Mouse (Mus musculus): Measurements from ENCODE around the gene Mdfi. TPM values are rescaled to one million over a fixed set of nuclear protein-coding genes. Genes with fewer than 3 reads are reported as not detected.
"Not testable (repeated sequence)": the region's sequence is repeated elsewhere in the genome, so short reads cannot be mapped to it uniquely, and the experiment has no call there.

Mdfi gene
- polyA plus RNA-seq, 1 experiment from 2014 or later, result 13.9 TPM

DNA sequence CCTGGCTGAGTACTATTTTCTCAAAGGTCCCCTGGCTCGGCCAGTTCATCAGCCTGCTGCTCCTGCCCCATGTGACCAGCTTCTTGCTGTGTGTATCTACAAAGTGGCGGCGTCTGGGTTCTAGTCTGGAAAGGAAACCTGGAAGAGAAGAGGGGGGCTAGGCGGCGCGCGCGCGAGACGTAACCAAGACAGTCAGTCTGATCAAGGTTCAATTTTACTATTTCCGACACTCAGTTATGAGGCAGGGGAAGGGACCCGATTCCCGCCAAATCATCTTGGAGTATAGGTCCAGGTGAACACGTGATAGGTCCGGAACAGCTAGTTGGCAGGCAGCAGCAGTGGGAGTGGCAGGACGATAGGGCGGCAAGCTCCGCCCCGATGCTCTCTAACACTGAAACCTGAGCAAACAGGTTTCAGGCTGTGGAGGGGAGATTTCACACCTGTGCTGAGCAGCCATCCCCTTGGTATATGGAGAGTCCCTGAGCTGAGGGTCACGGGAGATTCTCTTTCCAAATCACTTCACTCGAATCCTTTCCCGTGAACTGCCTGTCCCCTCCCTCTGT is 17.4 kb upstream of the Mdfi start:
- H3K4me1 ChIP-seq (ENCODE audit: insufficient read depth, low read length); H3K36me3 ChIP-seq (ENCODE audit: insufficient read depth, low read length); H3K27ac ChIP-seq (ENCODE audit: low read length); H3K27me3 ChIP-seq (ENCODE audit: insufficient read depth, low read length); H3K9me3 ChIP-seq (ENCODE audit: low read length): not testable (repeated sequence)
- H3K9ac ChIP-seq (replicated peaks; ENCODE audit: low read length), result peak overlapping the region; percentile 36; the same call in 1 of the 2 replicates
- peak; percentile 78 for ATAC-seq (ENCODE audit: low FRiP score, low TSS enrichment)
- WGBS, result 7% methylated on average over 22 of the region's 22 CpGs
- H3K4me2 ChIP-seq (replicated peaks; ENCODE audit: low read depth, low read length), result peak overlapping the region; percentile 42
- H3K4me3 ChIP-seq (ENCODE audit: low read length), result peak overlapping the region; percentile 24

DNA sequence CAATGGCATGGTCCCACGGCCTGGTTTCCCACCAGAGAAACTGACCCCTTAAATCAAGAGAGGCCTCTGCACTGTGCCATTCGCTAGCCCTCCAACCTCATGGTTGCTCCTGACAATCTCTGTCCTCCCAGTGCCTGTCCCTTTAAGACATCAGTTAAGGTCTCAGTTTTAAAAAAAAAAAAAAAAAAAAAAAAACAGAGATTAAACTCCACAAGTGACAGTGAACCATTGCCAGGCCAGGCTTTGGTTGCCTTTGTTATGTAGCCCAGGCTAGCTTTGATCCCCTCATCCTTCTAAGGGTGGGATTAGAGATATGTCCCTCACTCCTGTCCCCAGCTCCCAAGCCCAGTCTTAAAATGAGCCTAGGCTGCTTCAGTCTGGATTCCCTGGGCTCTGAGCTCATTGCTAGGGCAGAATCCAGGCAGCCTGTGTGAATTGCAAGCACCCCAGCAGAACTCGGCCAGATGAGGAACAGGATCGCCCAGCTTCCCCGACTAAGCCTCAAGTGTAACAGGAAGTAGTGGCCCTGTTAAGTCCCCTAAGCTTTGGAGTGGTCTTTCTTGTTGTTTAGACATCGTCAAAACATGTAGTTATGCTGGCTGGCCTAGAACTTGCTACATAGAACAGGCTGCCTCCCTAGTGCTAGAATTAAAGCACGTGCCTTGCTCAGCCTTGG is 16.3 kb upstream of the Mdfi start:
- Histone ChIP-seq H3K4me1 (ENCODE audit: insufficient read depth, low read length) (no peaks in the 10 kb centered on the region), H3K27me3 (ENCODE audit: insufficient read depth, low read length) (no peaks in the 10 kb centered on the region), H3K27ac (ENCODE audit: low read length) (no peak overlapping the region), H3K4me2 (replicated peaks; ENCODE audit: low read depth, low read length) (no peak overlapping the region), H3K36me3 (ENCODE audit: insufficient read depth, low read length) (no peaks in the 10 kb centered on the region), H3K4me3 (ENCODE audit: low read length) (no peak overlapping the region), H3K9ac (replicated peaks; ENCODE audit: low read length) (no peak overlapping the region), H3K9me3 (ENCODE audit: low read length) (peaks cover 3% of the 10 kb centered on the region; the same call in 1 of the 2 replicates)
- ATAC-seq (ENCODE audit: low FRiP score, low TSS enrichment), result no peak
- 80% methylated on average over 7 of the region's 7 CpGs for WGBS

DNA sequence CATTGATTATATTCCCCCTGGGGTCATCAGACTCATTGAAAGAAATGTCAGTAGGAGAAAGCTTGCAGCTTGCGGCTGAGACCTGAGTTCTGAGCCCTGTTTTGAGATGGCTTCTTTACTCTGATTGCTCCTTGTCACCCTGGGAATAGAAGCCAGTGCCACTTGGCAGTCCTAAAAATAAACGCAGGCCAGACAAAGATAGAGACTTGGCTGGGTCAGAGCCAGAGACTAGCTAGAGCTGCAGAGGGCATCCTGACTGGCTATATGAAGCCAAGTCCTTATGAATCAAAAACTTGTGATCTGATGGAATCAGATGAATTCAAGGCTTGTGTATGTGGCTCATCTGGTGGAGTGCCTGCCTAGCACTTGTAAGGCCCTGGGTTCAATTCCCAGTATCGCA is 15.5 kb upstream of the Mdfi start:
- H3K27me3 ChIP-seq (ENCODE audit: insufficient read depth, low read length), result no peaks in the 10 kb centered on the region
- no peak overlapping the region for H3K9ac ChIP-seq (replicated peaks; ENCODE audit: low read length)
- H3K4me1 ChIP-seq (ENCODE audit: insufficient read depth, low read length), result no peaks in the 10 kb centered on the region
- H3K9me3 ChIP-seq (ENCODE audit: low read length), result no peaks in the 10 kb centered on the region
- H3K4me2 ChIP-seq (replicated peaks; ENCODE audit: low read depth, low read length), result no peak overlapping the region
- WGBS, result 74% methylated on average over 3 of the region's 3 CpGs
- no peaks in the 10 kb centered on the region for H3K36me3 ChIP-seq (ENCODE audit: insufficient read depth, low read length)
- no peak for ATAC-seq (ENCODE audit: low FRiP score, low TSS enrichment)
- H3K27ac ChIP-seq (ENCODE audit: low read length), result no peak overlapping the region
- H3K4me3 ChIP-seq (ENCODE audit: low read length), result no peak overlapping the region

DNA sequence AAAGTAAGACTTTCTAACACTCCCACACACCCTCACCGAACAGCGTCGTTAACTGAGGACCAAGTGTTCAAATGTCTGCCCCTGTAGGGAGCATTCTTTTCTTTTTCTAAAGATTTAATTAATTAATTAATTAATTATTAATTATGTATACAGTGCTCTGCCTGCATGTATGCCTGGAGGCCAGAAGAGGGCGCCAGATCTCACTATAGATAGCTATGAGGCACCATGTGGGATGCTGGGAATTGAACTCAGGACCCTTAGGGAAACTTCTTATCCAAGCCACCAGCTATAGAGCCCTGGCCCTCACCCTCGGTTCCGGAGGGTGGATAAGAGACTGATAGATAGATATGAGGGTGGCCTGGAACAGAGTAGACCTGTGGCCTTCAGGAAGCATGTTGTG is 13.5 kb upstream of the Mdfi start:
- H3K4me1 ChIP-seq (ENCODE audit: insufficient read depth, low read length), result no peaks in the 10 kb centered on the region
- WGBS, result 65% methylated on average over 6 of the region's 6 CpGs
- no peak overlapping the region for H3K4me2 ChIP-seq (replicated peaks; ENCODE audit: low read depth, low read length)
- no peak for ATAC-seq (ENCODE audit: low FRiP score, low TSS enrichment)
- peaks cover 2% of the 10 kb centered on the region; the same call in 1 of the 2 replicates for H3K9me3 ChIP-seq (ENCODE audit: low read length)
- H3K27ac ChIP-seq (ENCODE audit: low read length), result no peak overlapping the region
- no peaks in the 10 kb centered on the region for H3K27me3 ChIP-seq (ENCODE audit: insufficient read depth, low read length)
- H3K4me3 ChIP-seq (ENCODE audit: low read length), result no peak overlapping the region
- no peak overlapping the region for H3K9ac ChIP-seq (replicated peaks; ENCODE audit: low read length)
- no peaks in the 10 kb centered on the region for H3K36me3 ChIP-seq (ENCODE audit: insufficient read depth, low read length)

DNA sequence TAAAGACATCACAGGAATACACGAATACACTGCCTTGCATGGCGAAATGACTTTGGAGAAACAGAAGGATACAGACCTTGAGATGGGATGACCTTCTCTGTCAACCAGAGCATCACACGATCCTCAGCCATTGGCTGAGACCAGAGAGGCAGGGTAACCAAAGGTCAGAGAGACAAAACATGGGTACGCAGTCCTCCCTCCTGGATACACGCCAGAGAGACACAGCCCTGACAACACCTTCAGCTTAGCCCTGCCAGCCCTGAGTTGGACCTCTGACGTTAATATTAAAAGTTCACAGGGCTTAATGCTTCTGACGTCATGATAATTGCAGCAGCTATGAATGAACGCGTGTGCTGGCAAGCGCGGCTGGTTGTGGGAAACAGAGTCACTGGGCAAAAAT is 11.1 kb upstream of the Mdfi start:
- 72% methylated on average over 11 of the region's 11 CpGs for WGBS

DNA sequence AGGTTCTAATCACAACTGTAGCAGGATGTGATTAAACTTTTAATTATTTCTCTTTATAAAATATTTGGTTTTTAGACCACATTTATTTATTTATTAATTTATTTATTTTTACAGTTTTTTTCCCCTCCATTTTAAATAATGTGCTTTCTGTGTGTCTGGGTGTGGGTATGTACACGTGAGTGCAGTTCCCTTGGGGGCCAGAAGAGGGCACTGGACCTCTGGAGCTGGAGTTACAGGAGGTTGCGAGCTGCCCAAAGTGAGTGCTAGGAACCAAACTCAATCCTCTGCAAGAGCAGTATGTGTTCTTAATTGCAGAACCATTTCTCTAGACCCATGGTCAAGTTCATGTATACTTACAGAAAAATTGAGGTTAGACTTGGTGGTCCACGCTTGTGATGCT is 9.0 kb upstream of the Mdfi start:
- H3K9ac ChIP-seq (replicated peaks; ENCODE audit: low read length), result no peak overlapping the region
- H3K4me2 ChIP-seq (replicated peaks; ENCODE audit: low read depth, low read length), result no peak overlapping the region
- H3K9me3 ChIP-seq (ENCODE audit: low read length), result peaks cover 2% of the 10 kb centered on the region; the same call in 1 of the 2 replicates
- no peaks in the 10 kb centered on the region for H3K36me3 ChIP-seq (ENCODE audit: insufficient read depth, low read length)
- no peaks in the 10 kb centered on the region for H3K27me3 ChIP-seq (ENCODE audit: insufficient read depth, low read length)
- 97% methylated on average over 3 of the region's 3 CpGs for WGBS
- H3K4me1 ChIP-seq (ENCODE audit: insufficient read depth, low read length), result peaks cover 7% of the 10 kb centered on the region
- no peak overlapping the region for H3K4me3 ChIP-seq (ENCODE audit: low read length)
- no peak for ATAC-seq (ENCODE audit: low FRiP score, low TSS enrichment)
- H3K27ac ChIP-seq (ENCODE audit: low read length), result no peak overlapping the region

More for the DNA sequence above, 11.1 kb upstream of the Mdfi start:
- no peak for ATAC-seq (ENCODE audit: low FRiP score, low TSS enrichment)
- Histone ChIP-seq H3K9me3 (ENCODE audit: low read length) (peaks cover 2% of the 10 kb centered on the region; the same call in 1 of the 2 replicates), H3K9ac (replicated peaks; ENCODE audit: low read length) (no peak overlapping the region), H3K4me2 (replicated peaks; ENCODE audit: low read depth, low read length) (no peak overlapping the region), H3K36me3 (ENCODE audit: insufficient read depth, low read length) (no peaks in the 10 kb centered on the region), H3K4me1 (ENCODE audit: insufficient read depth, low read length) (peaks cover 7% of the 10 kb centered on the region), H3K4me3 (ENCODE audit: low read length) (no peak overlapping the region), H3K27ac (ENCODE audit: low read length) (no peak overlapping the region), H3K27me3 (ENCODE audit: insufficient read depth, low read length) (no peaks in the 10 kb centered on the region)

DNA sequence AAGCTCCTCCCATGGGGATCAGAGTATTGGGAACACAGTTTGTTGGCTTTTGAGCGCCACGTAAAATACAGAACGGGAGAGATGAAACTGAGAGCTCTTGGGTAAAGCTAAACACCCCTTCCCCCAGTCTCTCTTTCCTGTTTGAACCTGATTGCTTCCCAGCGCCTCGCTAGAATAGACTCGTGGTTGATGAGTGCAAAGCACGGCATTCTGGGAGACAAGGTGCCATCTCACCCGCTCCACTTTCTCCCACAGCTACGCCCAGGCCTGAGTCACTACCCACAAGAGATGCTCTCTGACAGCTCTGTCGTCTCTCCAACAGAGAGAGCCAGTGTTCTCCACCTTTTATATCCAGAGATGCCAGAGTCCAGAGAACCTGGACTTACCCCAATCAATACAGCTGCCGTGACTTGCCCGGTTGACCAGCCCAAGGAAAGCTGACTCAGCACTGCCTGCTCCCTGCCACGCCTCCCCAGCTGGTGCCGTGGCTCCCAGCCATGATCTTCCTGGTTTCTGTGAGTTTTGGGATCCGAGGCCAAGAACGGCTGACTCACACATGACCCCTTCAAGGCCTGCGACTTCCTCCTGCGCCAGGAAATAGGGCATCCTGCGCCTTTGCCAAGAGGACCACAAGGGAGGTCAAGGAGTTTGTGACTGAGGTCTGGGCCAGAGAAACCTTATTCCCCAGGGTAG is 7.6 kb upstream of the Mdfi start:
- no peak overlapping the region for H3K9ac ChIP-seq (replicated peaks; ENCODE audit: low read length)
- peak; percentile 67 for ATAC-seq (ENCODE audit: low FRiP score, low TSS enrichment)
- peak overlapping the region; percentile 27 for H3K27ac ChIP-seq (ENCODE audit: low read length)
- peaks cover 12% of the 10 kb centered on the region for H3K4me1 ChIP-seq (ENCODE audit: insufficient read depth, low read length)
- WGBS, result 53% methylated on average over 19 of the region's 19 CpGs
- H3K27me3 ChIP-seq (ENCODE audit: insufficient read depth, low read length), result no peaks in the 10 kb centered on the region
- H3K9me3 ChIP-seq (ENCODE audit: low read length), result peaks cover 2% of the 10 kb centered on the region; the same call in 1 of the 2 replicates
- H3K4me2 ChIP-seq (replicated peaks; ENCODE audit: low read depth, low read length), result no peak overlapping the region
- no peaks in the 10 kb centered on the region for H3K36me3 ChIP-seq (ENCODE audit: insufficient read depth, low read length)
- H3K4me3 ChIP-seq (ENCODE audit: low read length), result no peak overlapping the region

DNA sequence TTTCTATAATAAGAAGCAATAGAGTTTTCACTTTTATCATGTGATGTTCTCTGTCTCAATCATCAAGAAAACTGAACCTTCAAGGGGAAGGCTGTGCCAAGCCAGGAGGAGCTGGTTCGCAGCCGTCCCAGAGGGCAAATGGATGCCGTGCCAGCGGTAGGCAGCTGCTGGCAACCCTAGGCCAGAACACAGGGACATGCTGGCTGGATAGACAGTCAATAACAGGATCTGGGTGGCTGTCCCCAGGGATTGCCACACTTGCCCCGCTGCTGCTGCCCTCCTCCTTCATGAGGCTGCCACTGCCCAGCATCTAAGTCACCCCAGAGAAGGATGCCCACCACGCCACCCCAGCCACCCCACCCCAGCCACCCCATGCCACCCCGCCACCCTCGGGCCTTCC is 7.0 kb upstream of the Mdfi start:
- no peak overlapping the region for H3K27ac ChIP-seq (ENCODE audit: low read length)
- H3K27me3 ChIP-seq (ENCODE audit: insufficient read depth, low read length), result 0 out of 2 replicates have a peak, but pooled peaks cover 1% of the 10 kb centered on the region
- H3K4me2 ChIP-seq (replicated peaks; ENCODE audit: low read depth, low read length), result no peak overlapping the region
- H3K9me3 ChIP-seq (ENCODE audit: low read length), result peaks cover 2% of the 10 kb centered on the region; the same call in 1 of the 2 replicates
- no peak overlapping the region for H3K4me3 ChIP-seq (ENCODE audit: low read length)
- WGBS, result 88% methylated on average over 8 of the region's 8 CpGs
- H3K4me1 ChIP-seq (ENCODE audit: insufficient read depth, low read length), result peaks cover 12% of the 10 kb centered on the region
- no peak for ATAC-seq (ENCODE audit: low FRiP score, low TSS enrichment)
- H3K36me3 ChIP-seq (ENCODE audit: insufficient read depth, low read length), result no peaks in the 10 kb centered on the region
- no peak overlapping the region for H3K9ac ChIP-seq (replicated peaks; ENCODE audit: low read length)

DNA sequence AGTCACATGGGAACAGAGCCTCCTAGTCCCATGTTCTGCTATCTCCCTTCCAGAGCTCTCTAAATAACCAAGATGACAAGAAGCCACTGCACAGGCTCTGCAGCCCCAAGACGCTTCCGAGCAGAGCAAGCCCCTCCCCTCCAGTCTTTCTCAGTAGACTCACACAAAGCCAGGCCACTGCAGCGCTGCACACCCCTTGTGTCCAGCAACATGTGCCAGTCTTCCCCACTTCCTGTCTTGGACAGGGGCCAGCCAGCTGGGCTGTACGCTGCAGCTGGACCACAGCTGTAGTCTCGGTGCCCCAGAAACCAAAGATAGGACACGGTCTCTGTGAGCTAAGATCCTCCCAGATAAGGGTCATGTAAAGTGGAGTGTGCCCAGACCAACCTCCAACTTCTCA is 3.3 kb upstream of the Mdfi start:
- no peak overlapping the region for H3K27ac ChIP-seq (ENCODE audit: low read length)
- no peaks in the 10 kb centered on the region for H3K36me3 ChIP-seq (ENCODE audit: insufficient read depth, low read length)
- peaks cover 28% of the 10 kb centered on the region for H3K4me1 ChIP-seq (ENCODE audit: insufficient read depth, low read length)
- H3K9ac ChIP-seq (replicated peaks; ENCODE audit: low read length), result no peak overlapping the region
- no peaks in the 10 kb centered on the region for H3K9me3 ChIP-seq (ENCODE audit: low read length)
- no peak overlapping the region for H3K4me2 ChIP-seq (replicated peaks; ENCODE audit: low read depth, low read length)
- peaks cover 29% of the 10 kb centered on the region for H3K27me3 ChIP-seq (ENCODE audit: insufficient read depth, low read length)
- H3K4me3 ChIP-seq (ENCODE audit: low read length), result no peak overlapping the region
- WGBS, result 31% methylated on average over 6 of the region's 6 CpGs
- no peak for ATAC-seq (ENCODE audit: low FRiP score, low TSS enrichment)
